Mouse (Mus musculus): ENCODE data around the gene Utp3.
A peak's percentile ranks its signal among the peaks of the same experiment; 100 is the strongest.

The Utp3 gene

GRCm38 (mm10) chr5:88574829-88575228 is 20.6 kb downstream of the Utp3 start:
- DNase-seq = no peak

GRCm38 (mm10) chr5:88575506-88576338 is 21.5 kb downstream of the Utp3 start:
- peak; percentile 70 to 71 for DNase-seq

GRCm38 (mm10) chr5:88580681-88581080 is 26.4 kb downstream of the Utp3 start:
- no peak for DNase-seq

- DNase-seq = no peak
These were observed 27.1 kb downstream of the Utp3 start for GRCm38 (mm10) chr5:88581343-88581742.

GRCm38 (mm10) chr5:88583271-88584031 is 29.2 kb downstream of the Utp3 start:
- DNase-seq = peak; percentile 48 to 65

- DNase-seq = peak in 1 of 2 experiments; percentile 34
These were observed 29.8 kb downstream of the Utp3 start for GRCm38 (mm10) chr5:88584061-88584460.

GRCm38 (mm10) chr5:88586407-88587174 is 32.3 kb downstream of the Utp3 start:
- DNase-seq = peak; percentile 45 to 61

GRCm38 (mm10) chr5:88587211-88587934 is 33.1 kb downstream of the Utp3 start:
- peak; percentile 85 to 91 for DNase-seq

GRCm38 (mm10) chr5:88588481-88588880 is 34.2 kb downstream of the Utp3 start:
- DNase-seq = peak in 1 of 2 experiments; percentile 32

- peak; percentile 77 to 88 for DNase-seq
These were observed 39.3 kb downstream of the Utp3 start for GRCm38 (mm10) chr5:88593421-88594172.

- peak in 1 of 2 experiments; percentile 25 for DNase-seq
These were observed 39.9 kb downstream of the Utp3 start for GRCm38 (mm10) chr5:88594173-88594569.

GRCm38 (mm10) chr5:88595537-88596455 is 41.5 kb downstream of the Utp3 start:
- peak; percentile 49 to 77 for DNase-seq

GRCm38 (mm10) chr5:88598961-88599360 is 44.7 kb downstream of the Utp3 start:
- DNase-seq = no peak

GRCm38 (mm10) chr5:88602030-88602429 is 47.8 kb downstream of the Utp3 start:
- no peak for DNase-seq

GRCm38 (mm10) chr5:88602713-88603112 is 48.5 kb downstream of the Utp3 start:
- DNase-seq = no peak

GRCm38 (mm10) chr5:88604046-88604445 is 49.8 kb downstream of the Utp3 start:
- DNase-seq = no peak

GRCm38 (mm10) chr5:88604641-88605358 is 50.5 kb downstream of the Utp3 start:
- no peak for DNase-seq

Measured in kidney, postnatal 36 days (tissue).